Mouse (Mus musculus) left cerebral cortex, adult 18-20 months (tissue): ENCODE results near the gene Msrb2. TPM values are rescaled to one million over a fixed set of nuclear protein-coding genes. Genes with fewer than 3 reads are reported as not detected.

Experiments
- total RNA-seq, 2 experiments: library from RNA; stranded (reverse); gene quantifications; 2 replicates each; pipeline ENCODE4 v1.2.3; 2021

Gene Msrb2
- total RNA-seq, 2 experiments from 2014 or later: 24.5 to 26.8 TPM

Other genes with a start within 250 kb of the Msrb2 start
- gene Armc3, start 172.1 kb upstream of the Msrb2 start, total RNA-seq: under 1 TPM; 0.35 to 0.79 TPM
- gene Ptf1a, start 74.2 kb downstream of the Msrb2 start, total RNA-seq: not detected
- not detected for gene 4921504E06Rik, start 182.5 kb downstream of the Msrb2 start, total RNA-seq